Mouse (Mus musculus): ENCODE results near the gene Agtr1b.

GRCm38 (mm10) chr3:20291370-20291769 lies 75.6 kb downstream of the Agtr1b start:
- no peak for TF ChIP-seq CTCF (IDR thresholded peaks at IDR 0.05; ENCODE audit: low read depth)
- no peak for TF ChIP-seq EP300 (IDR thresholded peaks at IDR 0.05; ENCODE audit: low read depth)

All from liver, embryonic 14.5 days (tissue).